Mouse (Mus musculus) neural tube, embryonic 11.5 days (tissue): ENCODE measurements around the gene Arf3. TPM values are rescaled to one million over a fixed set of nuclear protein-coding genes. Genes with fewer than 3 reads are reported as not detected.

Experiments used
- ATAC-seq: fragments of 200-750 bp; cut with Nextera tagmentation; 2 replicates; pipeline ENCODE4 v1.8.0; 2017; ENCODE audit warnings: moderate number of reproducible peaks, mild to moderate bottlenecking, moderate TSS enrichment, moderate library complexity; ENCODE audit not compliant: insufficient read depth, low FRiP score, low TSS enrichment
- DNase-seq: peaks from one replicate; pipeline ENCODE4 v3.0.0-alpha.2; 2015; ENCODE audit warnings: low spot score
- H3K27ac ChIP-seq: fragments of 300-500 bp; sonication (generic); 2 replicates; pipeline ENCODE4 v1.5.1; 2014; ENCODE audit warnings: low read depth, mild to moderate bottlenecking, low read length
- H3K27me3 ChIP-seq: fragments of 300-500 bp; sonication (generic); 2 replicates; pipeline ENCODE4 v1.6.1; 2014; ENCODE audit warnings: mild to moderate bottlenecking, low read length, mixed read lengths; ENCODE audit not compliant: control insufficient read depth, insufficient read depth
- H3K36me3 ChIP-seq: fragments of 300-500 bp; sonication (generic); 2 replicates; pipeline ENCODE4 v1.6.1; 2014; ENCODE audit warnings: mild to moderate bottlenecking, low read length, moderate library complexity, mixed read lengths; ENCODE audit not compliant: control insufficient read depth, insufficient read depth
- H3K4me1 ChIP-seq: fragments of 300-500 bp; sonication (generic); 2 replicates; pipeline ENCODE4 v1.6.1; 2014; ENCODE audit warnings: low read length, mixed read lengths; ENCODE audit not compliant: control insufficient read depth, insufficient read depth
- H3K4me2 ChIP-seq: fragments of 300-500 bp; sonication (generic); 2 replicates; pipeline ENCODE4 v1.6.1; 2014; ENCODE audit warnings: low read depth, mild to moderate bottlenecking, moderate library complexity
- H3K4me3 ChIP-seq: fragments of 300-500 bp; sonication (generic); 2 replicates; pipeline ENCODE4 v1.5.1; 2014; ENCODE audit warnings: low read depth, low read length
- H3K9ac ChIP-seq: fragments of 300-500 bp; sonication (generic); 2 replicates; pipeline ENCODE4 v1.6.1; 2014; ENCODE audit warnings: mild to moderate bottlenecking, low read length
- H3K9me3 ChIP-seq: fragments of 300-500 bp; sonication (generic); 2 replicates; pipeline ENCODE4 v1.6.1; 2016; ENCODE audit warnings: low read length; ENCODE audit not compliant: control insufficient read depth
- WGBS: fragments of 180-500 bp; shearing (Covaris S2); extraction: QIAGEN DNeasy Blood & Tissue Kit; methylation state at CpG from one replicate; pipeline ENCODE4 v1.1.7; 2014; 5-methylcytosine and 5-hydroxymethylcytosine counted together
- polyA plus RNA-seq: library from polyadenylated mRNA; unstranded; fragments of >200 nt; fragmentation: Nextera tagmentation; extraction: Ambion mirVana; gene quantifications from 2 replicates; pipeline ENCODE4 v1.2.1, GENCODE M21; 2014

Gene Arf3
- polyA plus RNA-seq, 1 experiment from 2014 or later = 44.0 TPM

GRCm38 (mm10) chr15:98792233-98793020 is 29.4 kb upstream of the Arf3 start:
- DNase-seq (peak; percentile 35), ATAC-seq (no peak)
- Histone ChIP-seq H3K36me3 (no peaks in the 10 kb centered on the region; the same call in 1 of the 2 replicates), H3K9me3 (no peaks in the 10 kb centered on the region), H3K27me3 (peaks cover 96% of the 10 kb centered on the region), H3K27ac (no peak overlapping the region), H3K4me1 (peaks cover 30% of the 10 kb centered on the region), H3K9ac (0 out of 2 replicates have a peak overlapping the region, but pooled peaks have one; percentile 4), H3K4me2 (peak overlapping the region; percentile 31), H3K4me3 (peak overlapping the region; percentile 23)
- WGBS = 1% methylated on average over 74 of the region's 75 CpGs

DNA sequence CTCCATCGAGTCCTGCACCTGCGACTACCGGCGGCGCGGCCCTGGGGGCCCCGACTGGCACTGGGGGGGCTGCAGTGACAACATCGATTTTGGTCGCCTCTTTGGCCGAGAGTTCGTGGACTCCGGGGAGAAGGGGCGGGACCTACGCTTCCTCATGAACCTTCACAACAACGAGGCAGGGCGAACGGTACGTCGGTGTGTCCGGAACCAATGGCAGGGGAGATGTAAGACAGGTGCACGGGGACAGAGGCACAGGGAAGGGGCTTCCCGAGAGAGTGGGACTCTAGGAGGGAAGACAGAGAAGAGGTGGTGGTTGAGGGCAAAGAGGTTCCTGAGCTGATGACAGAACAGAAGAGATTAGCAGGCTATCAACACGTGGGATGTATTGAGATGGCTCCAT is 28.8 kb upstream of the Arf3 start:
- H3K27ac ChIP-seq = no peak overlapping the region
- H3K4me3 ChIP-seq = peak overlapping the region; percentile 27

DNA sequence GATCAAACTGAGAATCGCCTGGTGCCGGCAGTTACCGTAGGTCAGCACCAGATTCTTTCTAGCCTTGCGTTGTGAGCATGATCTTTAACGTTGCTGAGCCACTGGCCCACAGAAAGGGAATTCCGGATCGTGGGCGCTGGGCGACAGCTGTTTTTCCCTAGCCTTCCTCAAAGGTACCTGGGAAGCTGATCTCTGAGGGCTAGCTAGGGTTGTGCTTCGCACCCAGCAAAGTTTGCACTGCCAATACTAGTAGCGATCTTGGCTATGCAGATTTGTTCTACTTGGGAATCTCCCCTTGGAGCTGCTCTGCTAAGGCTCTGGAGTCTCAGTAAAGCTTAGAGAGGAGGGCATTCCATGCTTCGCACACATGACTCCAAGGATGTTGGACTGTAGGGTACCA is 28.2 kb upstream of the Arf3 start:
- H3K27me3 ChIP-seq = peaks cover 88% of the 10 kb centered on the region
- WGBS = 1% methylated on average over 12 of the region's 12 CpGs
- H3K9me3 ChIP-seq = no peaks in the 10 kb centered on the region
- no peaks in the 10 kb centered on the region; the same call in 1 of the 2 replicates for H3K36me3 ChIP-seq
- peak overlapping the region; percentile 25 for H3K4me2 ChIP-seq
- H3K9ac ChIP-seq = peak overlapping the region; percentile 26
- peak overlapping the region; percentile 27 for H3K4me3 ChIP-seq
- no peak overlapping the region for H3K27ac ChIP-seq
- H3K4me1 ChIP-seq = peaks cover 20% of the 10 kb centered on the region; the same call in 1 of the 2 replicates
- ATAC-seq = no peak
- peak; percentile 49 for DNase-seq

More for the DNA sequence above, 28.8 kb upstream of the Arf3 start:
- under 1% methylated on average over 23 of the region's 23 CpGs for WGBS
- DNase-seq = peak; percentile 13
- no peaks in the 10 kb centered on the region; the same call in 1 of the 2 replicates for H3K36me3 ChIP-seq
- peaks cover 94% of the 10 kb centered on the region for H3K27me3 ChIP-seq
- no peak for ATAC-seq
- H3K9ac ChIP-seq = no peak overlapping the region; the same call in 1 of the 2 replicates
- peaks cover 25% of the 10 kb centered on the region for H3K4me1 ChIP-seq
- no peaks in the 10 kb centered on the region for H3K9me3 ChIP-seq
- H3K4me2 ChIP-seq = peak overlapping the region; percentile 25; the same call in 1 of the 2 replicates

DNA sequence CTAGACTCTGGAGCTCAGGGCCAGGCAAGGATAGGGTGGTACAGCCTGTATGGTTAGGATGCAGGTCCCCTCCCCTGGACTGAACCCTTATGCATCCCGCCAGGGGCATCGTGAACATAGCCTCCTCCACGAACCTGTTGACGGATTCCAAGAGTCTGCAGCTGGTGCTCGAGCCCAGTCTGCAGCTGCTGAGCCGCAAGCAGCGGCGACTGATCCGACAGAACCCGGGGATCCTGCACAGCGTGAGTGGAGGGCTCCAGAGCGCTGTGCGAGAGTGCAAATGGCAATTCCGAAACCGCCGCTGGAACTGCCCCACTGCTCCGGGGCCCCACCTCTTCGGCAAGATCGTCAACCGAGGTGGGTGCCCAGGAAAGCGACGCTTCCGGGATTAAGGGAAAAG is 27.7 kb upstream of the Arf3 start:
- H3K4me1 ChIP-seq = peaks cover 20% of the 10 kb centered on the region; the same call in 1 of the 2 replicates
- DNase-seq (no peak), ATAC-seq (no peak)
- no peaks in the 10 kb centered on the region; the same call in 1 of the 2 replicates for H3K36me3 ChIP-seq
- WGBS = 0% methylated on average over 23 of the region's 23 CpGs
- H3K9me3 ChIP-seq = no peaks in the 10 kb centered on the region
- H3K4me3 ChIP-seq = peak overlapping the region; percentile 27
- peak overlapping the region; percentile 26 for H3K9ac ChIP-seq
- H3K27ac ChIP-seq = no peak overlapping the region
- H3K27me3 ChIP-seq = peaks cover 83% of the 10 kb centered on the region
- H3K4me2 ChIP-seq = peak overlapping the region; percentile 25

DNA sequence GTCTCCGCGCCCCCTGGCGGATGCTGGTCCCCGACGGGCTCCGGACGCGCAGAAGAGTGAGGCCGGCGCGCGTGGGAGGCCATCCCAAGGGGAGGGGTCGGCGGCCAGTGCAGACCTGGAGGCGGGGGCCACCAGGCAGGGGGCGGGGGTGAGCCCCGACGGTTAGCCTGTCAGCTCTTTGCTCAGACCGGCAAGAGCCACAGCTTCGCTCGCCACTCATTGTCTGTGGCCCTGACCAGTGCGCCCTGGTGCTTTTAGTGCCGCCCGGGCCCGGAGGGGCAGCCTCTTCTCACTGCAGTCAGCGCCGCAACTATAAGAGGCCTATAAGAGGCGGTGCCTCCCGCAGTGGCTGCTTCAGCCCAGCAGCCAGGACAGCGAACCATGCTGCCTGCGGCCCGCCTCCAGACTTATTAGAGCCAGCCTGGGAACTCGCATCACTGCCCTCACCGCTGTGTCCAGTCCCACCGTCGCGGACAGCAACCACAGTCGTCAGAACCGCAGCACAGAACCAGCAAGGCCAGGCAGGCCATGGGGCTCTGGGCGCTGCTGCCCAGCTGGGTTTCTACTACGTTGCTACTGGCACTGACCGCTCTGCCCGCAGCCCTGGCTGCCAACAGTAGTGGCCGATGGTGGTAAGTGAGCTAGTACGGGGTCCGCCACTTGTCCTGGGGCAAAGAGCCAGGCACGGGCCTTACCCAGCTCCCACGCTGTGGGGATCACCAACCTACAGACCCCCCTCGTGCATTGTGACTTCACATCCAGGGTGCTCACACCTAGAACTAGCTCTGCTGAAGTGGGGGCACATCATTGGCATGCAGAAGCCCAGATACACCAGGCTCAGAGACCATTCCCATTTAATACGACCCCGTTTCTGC is 26.9 kb upstream of the Arf3 start, which contains the start of gene Wnt1:
TSS of gene Wnt1 (plus strand) at position 197 of the 875 bp plus-strand sequence.
- DNase-seq (peak; percentile 71), ATAC-seq (no peak)
- Histone ChIP-seq H3K27ac (no peak within 1 kb of the TSS), H3K4me3 (peak within 1 kb of the TSS; percentile 27), H3K4me1 (peaks cover 20% of the 10 kb centered on the region; the same call in 1 of the 2 replicates), H3K9ac (peak within 1 kb of the TSS; percentile 26; the same call in 1 of the 2 replicates), H3K36me3 (no peaks in the 10 kb centered on the region; the same call in 1 of the 2 replicates), H3K9me3 (no peaks in the 10 kb centered on the region), H3K27me3 (peaks cover 77% of the 10 kb centered on the region), H3K4me2 (peak within 1 kb of the TSS; percentile 25)
- 2% methylated on average over 51 of the region's 51 CpGs for WGBS

GRCm38 (mm10) chr15:98788972-98789660 is 26.1 kb upstream of the Arf3 start:
- no peak for DNase-seq
- no peak overlapping the region for H3K9ac ChIP-seq
- no peak for ATAC-seq
- H3K9me3 ChIP-seq = no peaks in the 10 kb centered on the region
- H3K27me3 ChIP-seq = peaks cover 72% of the 10 kb centered on the region
- H3K36me3 ChIP-seq = no peaks in the 10 kb centered on the region; the same call in 1 of the 2 replicates
- peaks cover 20% of the 10 kb centered on the region; the same call in 1 of the 2 replicates for H3K4me1 ChIP-seq
- peak overlapping the region; percentile 27 for H3K4me3 ChIP-seq
- 9% methylated on average over 24 of the region's 24 CpGs for WGBS
- peak overlapping the region; percentile 22; the same call in 1 of the 2 replicates for H3K4me2 ChIP-seq
- H3K27ac ChIP-seq = no peak overlapping the region

DNA sequence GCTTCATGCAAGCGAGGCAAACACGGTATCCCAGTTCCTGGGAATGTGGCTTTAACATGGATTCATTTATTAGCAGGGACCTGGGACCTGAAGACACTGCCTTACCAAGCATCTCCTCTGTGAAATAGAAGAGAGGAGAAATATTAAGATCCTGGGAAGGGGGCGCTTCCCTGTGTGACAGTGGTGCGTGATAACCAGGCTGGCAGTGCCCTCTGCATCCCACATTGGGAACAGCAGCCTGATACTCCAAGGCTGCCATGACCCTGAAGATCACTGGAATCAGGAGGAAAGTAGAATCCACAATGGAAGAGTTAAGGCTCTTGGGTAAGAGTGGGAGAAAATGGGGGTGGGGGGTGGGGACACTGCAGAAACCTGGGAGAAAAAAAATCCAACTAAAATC is 24.9 kb upstream of the Arf3 start:
- DNase-seq = no peak
- peaks cover 61% of the 10 kb centered on the region for H3K27me3 ChIP-seq

GRCm38 (mm10) chr15:98785744-98786143 is 22.7 kb upstream of the Arf3 start:
- DNase-seq = peak; percentile 33

More for the DNA sequence above, 24.9 kb upstream of the Arf3 start:
- H3K36me3 ChIP-seq = no peaks in the 10 kb centered on the region; the same call in 1 of the 2 replicates
- H3K4me1 ChIP-seq = peaks cover 14% of the 10 kb centered on the region; the same call in 1 of the 2 replicates
- no peaks in the 10 kb centered on the region for H3K9me3 ChIP-seq
- no peak for ATAC-seq
- no peak overlapping the region for H3K27ac ChIP-seq
- H3K4me2 ChIP-seq = no peak overlapping the region
- no peak overlapping the region for H3K9ac ChIP-seq
- 34% methylated on average over 4 of the region's 4 CpGs for WGBS
- no peak overlapping the region for H3K4me3 ChIP-seq

More at GRCm38 (mm10) chr15:98785744-98786143, 22.7 kb upstream of the Arf3 start:
- no peaks in the 10 kb centered on the region; the same call in 1 of the 2 replicates for H3K36me3 ChIP-seq
- H3K9ac ChIP-seq = no peak overlapping the region
- no peak overlapping the region for H3K27ac ChIP-seq
- 32% methylated on average over 7 of the region's 7 CpGs for whole genome bisulfite sequencing
- no peak overlapping the region for H3K4me3 ChIP-seq
- no peaks in the 10 kb centered on the region for H3K9me3 ChIP-seq
- no peak overlapping the region for H3K4me2 ChIP-seq
- no peak for ATAC-seq
- peaks cover 58% of the 10 kb centered on the region for H3K27me3 ChIP-seq
- H3K4me1 ChIP-seq = peaks cover 6% of the 10 kb centered on the region; the same call in 1 of the 2 replicates
